Mouse (Mus musculus) kidney, adult 8-10 months (tissue): ENCODE data around the gene Tnfrsf11a.

Experiments
- DNase-seq, 2 experiments: peaks; one replicate each; pipeline ENCODE4 v3.0.0; 2022

Tnfrsf11a gene

GRCm38 (mm10) chr1:105832784-105833183 is 52.3 kb downstream of the Tnfrsf11a start:
- DNase-seq, result no peak

- no peak for DNase-seq
Observed at GRCm38 (mm10) chr1:105842950-105843349, 62.4 kb downstream of the Tnfrsf11a start.

- DNase-seq, result no peak
Observed at GRCm38 (mm10) chr1:105843386-105843785, 62.9 kb downstream of the Tnfrsf11a start.

GRCm38 (mm10) chr1:105843856-105844255 is 63.3 kb downstream of the Tnfrsf11a start:
- DNase-seq, result no peak

GRCm38 (mm10) chr1:105844341-105845006 is 64.0 kb downstream of the Tnfrsf11a start:
- no peak for DNase-seq

- DNase-seq, result no peak
Observed at GRCm38 (mm10) chr1:105846431-105846830, 65.9 kb downstream of the Tnfrsf11a start.

GRCm38 (mm10) chr1:105848806-105849205 is 68.3 kb downstream of the Tnfrsf11a start:
- peak in 1 of 2 experiments; percentile 1 for DNase-seq

GRCm38 (mm10) chr1:105851341-105851740 is 70.8 kb downstream of the Tnfrsf11a start:
- DNase-seq, result no peak

GRCm38 (mm10) chr1:105859740-105860139 is 79.2 kb downstream of the Tnfrsf11a start:
- no peak for DNase-seq

- DNase-seq, result no peak
Observed at GRCm38 (mm10) chr1:105876589-105876988, 96.1 kb downstream of the Tnfrsf11a start.

GRCm38 (mm10) chr1:105877808-105878207 is 97.3 kb downstream of the Tnfrsf11a start:
- no peak for DNase-seq

GRCm38 (mm10) chr1:105878416-105878815 is 97.9 kb downstream of the Tnfrsf11a start:
- DNase-seq, result no peak

- no peak for DNase-seq
Observed at GRCm38 (mm10) chr1:105880555-105881304, 100.2 kb downstream of the Tnfrsf11a start.

- DNase-seq, result no peak
Observed at GRCm38 (mm10) chr1:105881466-105881865, 100.9 kb downstream of the Tnfrsf11a start.

- no peak for DNase-seq
Observed at GRCm38 (mm10) chr1:105883498-105883897, 103.0 kb downstream of the Tnfrsf11a start.

GRCm38 (mm10) chr1:105885101-105885500 is 104.6 kb downstream of the Tnfrsf11a start:
- no peak for DNase-seq

GRCm38 (mm10) chr1:105885575-105885974 is 105.1 kb downstream of the Tnfrsf11a start:
- no peak for DNase-seq

GRCm38 (mm10) chr1:105886358-105886757 is 105.8 kb downstream of the Tnfrsf11a start:
- DNase-seq, result no peak

- DNase-seq, result peak; percentile 76 to 92
Observed at GRCm38 (mm10) chr1:105891032-105891725, 110.7 kb downstream of the Tnfrsf11a start.

GRCm38 (mm10) chr1:105895019-105895418 is 114.5 kb downstream of the Tnfrsf11a start:
- no peak for DNase-seq
